Mouse (Mus musculus) hematopoietic multipotent progenitor cell, adult 10-12 weeks (in vitro differentiated cells): ENCODE results near the gene Stam. TPM values are rescaled to one million over a fixed set of nuclear protein-coding genes. Genes with fewer than 3 reads are reported as not detected.

Experiments
- polyA plus RNA-seq: library from polyadenylated mRNA; stranded (reverse); fragments of >175 nt; gene quantifications from 2 replicates; pipeline ENCODE4 v1.2.3, GENCODE M21; 2012; ENCODE audit warnings: low replicate concordance

Stam gene
- 16.4 and 65.1 TPM in 2 replicates for polyA plus RNA-seq

GRCm38 (mm10) chr2:14073362-14074220 is at the start of gene Stam:
Gene Stam (plus strand): TSS chr2:14074098.

DNA sequence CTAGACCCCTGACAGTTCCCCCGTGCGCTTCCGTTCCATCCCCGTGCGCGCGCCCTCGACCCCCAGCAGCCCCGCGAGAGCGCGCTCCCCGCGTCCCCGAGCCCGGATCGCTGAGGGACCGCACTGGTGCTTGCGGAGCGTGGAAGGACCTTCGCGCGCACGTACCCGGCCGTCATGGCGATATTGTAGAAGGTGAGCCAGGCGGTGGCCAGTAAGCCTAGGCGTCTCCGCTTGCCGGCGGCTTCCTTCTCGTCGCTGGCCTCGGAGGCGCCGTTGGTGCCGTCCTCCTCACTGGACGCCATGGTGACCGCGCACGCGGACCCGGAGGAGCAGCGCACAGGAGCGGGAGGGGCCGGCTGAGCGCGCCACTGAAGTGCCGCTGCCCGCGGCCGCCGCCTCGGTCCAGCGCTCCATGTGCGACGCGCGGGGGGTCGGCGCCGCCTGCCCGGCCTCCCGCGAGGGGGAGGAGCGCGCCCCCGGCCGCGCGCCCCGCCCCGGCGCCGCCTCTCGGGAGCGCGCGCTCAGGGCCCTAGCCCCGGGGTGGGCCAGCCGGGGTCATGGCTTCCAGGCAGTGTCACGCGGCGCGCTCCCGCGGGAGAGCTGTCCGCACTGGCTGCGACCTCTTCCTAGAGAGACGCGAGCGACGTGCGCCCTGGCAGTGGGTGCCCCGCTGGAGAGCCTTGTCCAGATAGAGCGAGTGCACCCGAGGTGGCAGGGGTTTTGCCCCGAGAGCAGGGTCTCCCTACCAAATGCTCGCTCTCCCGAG is 18.1 kb upstream of the Stam start, which contains the start of gene Hacd1:
TSS of gene Hacd1 (minus strand) at position 570 of the 766 bp plus-strand sequence.

DNA sequence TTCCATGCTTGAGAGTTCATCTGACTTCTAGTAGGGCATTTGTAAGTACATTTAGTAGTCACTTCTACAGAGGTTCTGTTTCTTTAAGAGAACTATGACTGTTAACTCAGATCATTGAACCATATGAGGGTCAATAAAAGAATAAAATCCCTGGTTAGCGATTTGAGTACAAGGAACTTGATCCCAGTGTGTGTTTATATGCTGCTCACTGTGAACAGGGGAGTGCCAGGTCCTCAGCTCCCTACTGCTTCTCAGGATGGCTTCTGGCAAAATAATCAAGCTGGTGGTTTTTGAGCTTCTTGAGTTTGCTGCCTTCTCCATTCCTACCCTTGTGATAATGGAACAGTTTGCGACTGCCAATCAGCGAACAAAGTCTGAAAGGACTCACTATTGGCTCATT is 100.4 kb downstream of the Stam start, which contains the start of gene Tmem236:
TSS of gene Tmem236 (plus strand) at position 190 of the 400 bp plus-strand sequence.

Other genes with a start within 250 kb of the Stam start
- 3.6 and 8.4 TPM in 2 replicates for gene Hacd1, start 18.0 kb upstream of the Stam start, polyA plus RNA-seq
- not detected in 2 replicates for gene Tmem236, start 100.4 kb downstream of the Stam start, polyA plus RNA-seq
- 3.7 and 6.3 TPM in 2 replicates for gene Mrc1, start 155.3 kb downstream of the Stam start, polyA plus RNA-seq